Mouse (Mus musculus) C2C12 (cell line): ENCODE data around the gene Zzz3.

Experiments
- CEBPB ChIP-seq: IDR thresholded peaks from one replicate; pipeline ENCODE4 v1.6.1; 2011; ENCODE audit warnings: low read depth, mild to moderate bottlenecking, control low read depth, moderate library complexity
- CTCF ChIP-seq: IDR thresholded peaks from one replicate; pipeline ENCODE4 v1.5.1; 2011; ENCODE audit not compliant: control insufficient read depth, insufficient read depth, insufficient read length
- FOSL1 ChIP-seq: IDR thresholded peaks from one replicate; pipeline ENCODE4 v1.8.0; 2011; ENCODE audit warnings: mild to moderate bottlenecking, low read length; ENCODE audit not compliant: poor library complexity, insufficient read depth, severe bottlenecking

GRCm38 (mm10) chr3:152355361-152355760, 39.9 kb upstream of the Zzz3 start:
- TF ChIP-seq CTCF (no peak), CEBPB (no peak), FOSL1 (no peak)
